Mouse (Mus musculus): ENCODE measurements around the gene Prpf19. TPM values are rescaled to one million over a fixed set of nuclear protein-coding genes. Genes with fewer than 3 reads are reported as not detected.

Prpf19 gene
- polyA plus RNA-seq, 1 experiment from 2014 or later, result 35.8 TPM

- Histone ChIP-seq H3K36me3 (no peaks in the 10 kb centered on the region), H3K27ac (replicated peaks) (peak overlapping the region; percentile 79), H3K4me3 (no peak overlapping the region), H3K9me3 (replicated peaks) (no peaks in the 10 kb centered on the region), H3K27me3 (ENCODE audit: low read depth, poor library complexity, severe bottlenecking) (no peaks in the 10 kb centered on the region), H3K4me1 (peaks cover 16% of the 10 kb centered on the region)
- WGBS, result 47% methylated on average over 4 of the region's 4 CpGs
- no peak for DNase-seq (ENCODE audit: low spot score)
Measured at GRCm38 (mm10) chr19:10926666-10927065, 31.6 kb downstream of the Prpf19 start.

DNA sequence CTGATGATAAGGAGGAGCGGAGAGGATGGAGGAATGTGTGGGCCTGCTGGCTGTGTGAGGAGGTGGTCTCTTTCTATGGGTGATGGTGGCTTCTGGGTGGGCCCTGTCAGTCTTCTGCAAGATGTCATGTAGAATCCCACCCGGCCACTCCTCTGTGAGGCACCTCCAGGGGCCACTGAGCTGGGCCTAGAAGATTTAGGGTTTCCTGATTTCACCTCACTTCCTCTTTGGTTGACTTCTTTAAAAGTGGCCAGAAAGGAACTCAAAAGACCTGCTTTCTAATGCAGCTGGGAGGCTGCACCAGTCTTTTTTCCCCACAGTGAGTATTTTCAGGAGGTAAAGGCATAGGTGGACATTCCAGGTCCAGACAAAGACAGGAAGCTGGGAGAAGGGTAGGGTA lies 35.6 kb downstream of the Prpf19 start:
- Histone ChIP-seq H3K27ac (replicated peaks) (no peak overlapping the region), H3K4me3 (no peak overlapping the region), H3K36me3 (no peaks in the 10 kb centered on the region), H3K27me3 (ENCODE audit: low read depth, poor library complexity, severe bottlenecking) (no peaks in the 10 kb centered on the region), H3K9me3 (replicated peaks) (no peaks in the 10 kb centered on the region), H3K4me1 (peaks cover 29% of the 10 kb centered on the region)
- DNase-seq (ENCODE audit: low spot score), result no peak
- WGBS, result 85% methylated on average over 2 of the region's 2 CpGs

DNA sequence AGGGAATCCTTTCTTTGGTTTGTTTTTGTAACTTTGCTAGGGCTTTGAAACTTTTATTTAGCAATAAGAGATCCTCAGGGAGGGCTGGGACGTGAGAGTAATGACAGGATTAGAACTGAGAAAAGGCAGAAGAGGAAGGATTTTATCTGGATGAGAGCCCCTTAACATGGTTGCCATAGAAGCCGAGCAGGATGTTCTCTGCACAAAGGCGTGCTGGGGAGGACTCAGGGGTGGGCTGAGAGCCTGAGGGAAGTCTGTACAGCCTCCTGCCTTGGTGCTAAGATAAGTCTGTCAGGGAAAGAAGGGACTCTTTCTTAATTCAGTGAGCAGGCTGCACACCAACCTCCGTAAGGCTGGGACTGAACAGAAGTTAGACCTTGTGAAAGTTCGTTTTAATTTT lies 40.0 kb downstream of the Prpf19 start:
- Histone ChIP-seq H3K36me3 (no peaks in the 10 kb centered on the region), H3K4me3 (no peak overlapping the region), H3K27me3 (ENCODE audit: low read depth, poor library complexity, severe bottlenecking) (peaks cover 28% of the 10 kb centered on the region), H3K27ac (replicated peaks) (peak overlapping the region; percentile 15; the same call in 1 of the 2 replicates), H3K4me1 (peaks cover 16% of the 10 kb centered on the region), H3K9me3 (replicated peaks) (no peaks in the 10 kb centered on the region; the same call in 1 of the 2 replicates)
- no peak for DNase-seq (ENCODE audit: low spot score)
- WGBS, result 27% methylated on average over 5 of the region's 5 CpGs

DNA sequence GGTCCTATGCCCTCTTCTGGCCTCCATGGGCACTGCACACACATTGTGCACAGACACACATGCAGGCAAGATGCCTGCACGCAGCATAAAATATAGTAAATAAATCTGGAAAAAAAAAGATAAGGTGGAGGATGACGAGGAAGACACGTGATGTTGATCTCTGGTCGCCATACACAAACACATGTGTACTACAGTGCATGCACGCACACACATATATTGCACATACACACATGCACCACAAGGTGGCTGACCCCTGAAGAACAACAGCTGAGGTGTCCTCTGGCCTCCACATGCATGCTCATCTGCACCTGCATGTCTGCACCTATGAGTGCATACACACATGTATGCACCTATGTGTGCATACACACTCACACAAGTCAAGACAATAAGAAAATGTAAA lies 41.0 kb downstream of the Prpf19 start:
- no peak overlapping the region for H3K27ac ChIP-seq (replicated peaks)
- H3K27me3 ChIP-seq (ENCODE audit: low read depth, poor library complexity, severe bottlenecking), result peaks cover 31% of the 10 kb centered on the region
- H3K4me3 ChIP-seq, result no peak overlapping the region
- 93% methylated on average over 5 of the region's 5 CpGs for WGBS
- H3K36me3 ChIP-seq, result no peaks in the 10 kb centered on the region
- DNase-seq (ENCODE audit: low spot score), result no peak
- peaks cover 27% of the 10 kb centered on the region for H3K4me1 ChIP-seq
- no peaks in the 10 kb centered on the region; the same call in 1 of the 2 replicates for H3K9me3 ChIP-seq (replicated peaks)

GRCm38 (mm10) chr19:10937110-10937563 lies 42.1 kb downstream of the Prpf19 start, which contains the start of gene Ptgdr2:
TSS of gene Ptgdr2 (plus strand) at chr19:10937160.
- H3K27ac ChIP-seq (replicated peaks), result no peak within 1 kb of the TSS
- H3K9me3 ChIP-seq (replicated peaks), result no peaks in the 10 kb centered on the region; the same call in 1 of the 2 replicates
- H3K4me3 ChIP-seq, result no peak within 1 kb of the TSS
- no peak for DNase-seq (ENCODE audit: low spot score)
- WGBS, result 63% methylated on average over 5 of the region's 5 CpGs
- H3K4me1 ChIP-seq, result peaks cover 33% of the 10 kb centered on the region
- H3K27me3 ChIP-seq (ENCODE audit: low read depth, poor library complexity, severe bottlenecking), result peaks cover 39% of the 10 kb centered on the region
- H3K36me3 ChIP-seq, result peaks cover 7% of the 10 kb centered on the region

- H3K9me3 ChIP-seq (replicated peaks), result no peaks in the 10 kb centered on the region; the same call in 1 of the 2 replicates
- no peak overlapping the region for H3K27ac ChIP-seq (replicated peaks)
- H3K36me3 ChIP-seq, result peaks cover 23% of the 10 kb centered on the region
- H3K4me1 ChIP-seq, result peaks cover 33% of the 10 kb centered on the region
- no peak overlapping the region for H3K4me3 ChIP-seq
- peaks cover 41% of the 10 kb centered on the region for H3K27me3 ChIP-seq (ENCODE audit: low read depth, poor library complexity, severe bottlenecking)
- DNase-seq (ENCODE audit: low spot score), result no peak
- WGBS, result 68% methylated on average over 3 of the region's 3 CpGs
Measured at GRCm38 (mm10) chr19:10938771-10939170, 43.7 kb downstream of the Prpf19 start.

- peaks cover 41% of the 10 kb centered on the region for H3K27me3 ChIP-seq (ENCODE audit: low read depth, poor library complexity, severe bottlenecking)
- DNase-seq (ENCODE audit: low spot score), result peak; percentile 87
- H3K9me3 ChIP-seq (replicated peaks), result no peaks in the 10 kb centered on the region; the same call in 1 of the 2 replicates
- 16% methylated on average over 37 of the region's 37 CpGs for WGBS
- H3K27ac ChIP-seq (replicated peaks), result peak overlapping the region; percentile 91
- peaks cover 38% of the 10 kb centered on the region for H3K36me3 ChIP-seq
- H3K4me1 ChIP-seq, result peaks cover 22% of the 10 kb centered on the region
- H3K4me3 ChIP-seq, result peak overlapping the region; percentile 57
Measured at GRCm38 (mm10) chr19:10940097-10940800, 45.2 kb downstream of the Prpf19 start.

- Histone ChIP-seq H3K4me1 (peaks cover 19% of the 10 kb centered on the region), H3K4me3 (peak overlapping the region; percentile 57), H3K36me3 (peaks cover 44% of the 10 kb centered on the region), H3K27ac (replicated peaks) (peak overlapping the region; percentile 91), H3K9me3 (replicated peaks) (no peaks in the 10 kb centered on the region; the same call in 1 of the 2 replicates), H3K27me3 (ENCODE audit: low read depth, poor library complexity, severe bottlenecking) (peaks cover 41% of the 10 kb centered on the region)
- WGBS, result 1% methylated on average over 40 of the region's 40 CpGs
- peak; percentile 74 for DNase-seq (ENCODE audit: low spot score)
Measured at GRCm38 (mm10) chr19:10940801-10941457, 45.9 kb downstream of the Prpf19 start.

- H3K27me3 ChIP-seq (ENCODE audit: low read depth, poor library complexity, severe bottlenecking), result peaks cover 24% of the 10 kb centered on the region; the same call in 1 of the 2 replicates
- no peak for DNase-seq (ENCODE audit: low spot score)
- peaks cover 43% of the 10 kb centered on the region for H3K4me1 ChIP-seq
- H3K4me3 ChIP-seq, result no peak overlapping the region
- H3K27ac ChIP-seq (replicated peaks), result no peak overlapping the region
- H3K9me3 ChIP-seq (replicated peaks), result no peaks in the 10 kb centered on the region
- peaks cover 58% of the 10 kb centered on the region for H3K36me3 ChIP-seq
- WGBS, result 86% methylated on average over 3 of the region's 3 CpGs
Measured at GRCm38 (mm10) chr19:10943955-10944354, 48.9 kb downstream of the Prpf19 start.

DNA sequence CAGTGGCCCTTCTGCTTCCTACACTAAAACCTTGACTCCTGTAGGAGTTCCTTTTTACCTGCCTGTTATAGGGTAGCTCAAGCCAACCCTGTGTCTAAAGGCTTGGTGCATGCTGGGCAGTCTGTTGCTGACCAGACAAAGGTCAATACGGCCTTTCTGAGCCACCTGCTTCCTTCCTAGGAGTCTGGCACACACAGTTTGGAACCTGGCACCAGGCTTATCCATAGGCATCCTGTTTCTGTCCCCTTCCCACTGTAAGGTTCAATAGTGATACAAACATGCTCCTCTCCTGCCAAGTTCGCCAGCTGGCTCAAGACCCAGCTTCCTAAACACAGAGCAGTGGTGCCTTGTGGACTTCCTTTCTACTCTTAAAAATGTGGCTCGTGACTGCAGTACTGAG lies 51.5 kb downstream of the Prpf19 start:
- 94% methylated on average over 3 of the region's 3 CpGs for WGBS
- H3K27ac ChIP-seq (replicated peaks), result no peak overlapping the region
- H3K4me3 ChIP-seq, result peak overlapping the region; percentile 82
- no peak for DNase-seq (ENCODE audit: low spot score)
- H3K27me3 ChIP-seq (ENCODE audit: low read depth, poor library complexity, severe bottlenecking), result peaks cover 9% of the 10 kb centered on the region; the same call in 1 of the 2 replicates
- peaks cover 57% of the 10 kb centered on the region for H3K36me3 ChIP-seq
- H3K4me1 ChIP-seq, result peaks cover 39% of the 10 kb centered on the region
- H3K9me3 ChIP-seq (replicated peaks), result no peaks in the 10 kb centered on the region

DNA sequence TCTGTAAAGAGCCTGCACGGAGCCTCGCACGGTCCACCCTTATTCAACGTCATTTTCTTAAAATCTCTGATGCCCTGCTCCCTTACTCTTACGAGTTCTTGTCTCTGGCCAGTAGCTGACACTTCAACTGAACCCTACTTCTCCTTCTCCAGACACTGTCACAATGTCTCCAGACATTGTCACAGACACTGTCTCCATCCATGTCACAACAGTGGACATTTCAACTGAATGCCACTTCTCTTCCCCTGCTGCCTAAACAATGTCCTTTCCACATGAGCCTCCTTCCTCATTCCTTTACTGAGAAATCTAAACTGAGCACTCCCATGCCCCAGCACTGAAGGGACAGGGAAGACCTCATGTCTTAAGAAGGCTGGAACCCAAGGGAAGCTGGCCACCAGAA lies 52.2 kb downstream of the Prpf19 start:
- Histone ChIP-seq H3K4me3 (peak overlapping the region; percentile 82), H3K27me3 (ENCODE audit: low read depth, poor library complexity, severe bottlenecking) (peaks cover 2% of the 10 kb centered on the region; the same call in 1 of the 2 replicates), H3K4me1 (peaks cover 44% of the 10 kb centered on the region), H3K9me3 (replicated peaks) (no peaks in the 10 kb centered on the region), H3K27ac (replicated peaks) (no peak overlapping the region), H3K36me3 (peaks cover 50% of the 10 kb centered on the region)
- DNase-seq (ENCODE audit: low spot score), result no peak
- 89% methylated on average over 5 of the region's 5 CpGs for WGBS

DNA sequence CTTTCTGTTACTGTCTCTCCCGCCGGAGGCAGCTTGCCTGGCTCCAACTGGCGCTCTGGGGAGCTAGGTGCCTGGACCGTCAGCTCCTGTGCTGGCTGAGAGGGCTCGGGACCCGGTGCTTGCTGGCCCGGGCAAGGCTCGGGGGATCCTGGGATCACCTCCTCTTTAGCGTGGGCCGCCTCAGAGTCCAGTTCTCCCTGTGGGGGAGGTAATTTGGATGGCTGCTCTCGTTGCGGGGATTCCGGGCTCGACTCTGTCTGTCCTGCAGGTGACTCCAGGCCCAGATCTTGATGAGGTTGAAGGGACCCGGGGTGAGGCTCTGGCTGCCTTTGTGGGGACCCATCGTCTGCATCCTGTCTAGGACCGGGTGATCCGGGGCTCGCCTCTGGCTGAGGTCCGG lies 53.4 kb downstream of the Prpf19 start:
- Histone ChIP-seq H3K36me3 (peaks cover 38% of the 10 kb centered on the region), H3K4me1 (peaks cover 52% of the 10 kb centered on the region), H3K27me3 (ENCODE audit: low read depth, poor library complexity, severe bottlenecking) (no peaks in the 10 kb centered on the region), H3K27ac (replicated peaks) (peak overlapping the region; percentile 80), H3K9me3 (replicated peaks) (no peaks in the 10 kb centered on the region), H3K4me3 (peak overlapping the region; percentile 82)
- no peak for DNase-seq (ENCODE audit: low spot score)
- WGBS, result 2% methylated on average over 20 of the region's 20 CpGs

- peak within 1 kb of the TSS; percentile 80 for H3K27ac ChIP-seq (replicated peaks)
- peaks cover 52% of the 10 kb centered on the region for H3K4me1 ChIP-seq
- H3K4me3 ChIP-seq, result peak within 1 kb of the TSS; percentile 82
- WGBS, result under 1% methylated on average over 30 of the region's 30 CpGs
- DNase-seq (ENCODE audit: low spot score), result peak; percentile 99
- no peaks in the 10 kb centered on the region for H3K27me3 ChIP-seq (ENCODE audit: low read depth, poor library complexity, severe bottlenecking)
- peaks cover 31% of the 10 kb centered on the region for H3K36me3 ChIP-seq
- H3K9me3 ChIP-seq (replicated peaks), result no peaks in the 10 kb centered on the region
Measured at GRCm38 (mm10) chr19:10949112-10949511, 54.1 kb downstream of the Prpf19 start, which contains the start of gene Ccdc86. TSS of gene Ccdc86 (minus strand) at chr19:10949266.

Data from midbrain, embryonic 10.5 days (tissue).